Mouse (Mus musculus): ENCODE results near the gene Ankrd44. TPM values are rescaled to one million over a fixed set of nuclear protein-coding genes. Genes with fewer than 3 reads are reported as not detected.

The Ankrd44 gene
- polyA plus RNA-seq, 1 experiment from 2014 or later, result 6.3 TPM

DNA sequence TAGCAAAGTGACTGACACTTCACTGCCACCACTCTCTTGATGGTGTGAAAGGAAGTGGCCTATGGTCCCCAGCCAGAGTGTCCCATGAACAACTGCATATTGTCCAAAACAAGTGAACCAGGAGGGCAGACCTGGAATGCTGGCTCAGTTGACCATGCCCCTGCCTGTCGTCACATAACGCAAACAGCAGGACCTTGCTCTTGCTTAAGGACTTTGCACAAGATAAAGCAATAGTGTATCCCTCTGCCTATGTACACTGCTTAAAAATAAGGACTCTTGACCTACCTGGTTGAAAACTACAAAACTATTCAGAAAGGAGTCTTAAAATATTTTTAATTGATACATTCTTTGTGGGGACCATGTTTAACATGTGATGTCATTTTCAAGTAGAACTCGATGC lies 44.7 kb downstream of the Ankrd44 start:
- H3K36me3 ChIP-seq, result no peaks in the 10 kb centered on the region
- H3K4me1 ChIP-seq, result peaks cover 4% of the 10 kb centered on the region; the same call in 1 of the 2 replicates
- H3K9ac ChIP-seq, result no peak overlapping the region
- H3K4me3 ChIP-seq, result no peak overlapping the region
- no peaks in the 10 kb centered on the region for H3K9me3 ChIP-seq
- 53% methylated on average over 3 of the region's 3 CpGs for WGBS
- H3K4me2 ChIP-seq, result no peak overlapping the region
- no peak overlapping the region for H3K27ac ChIP-seq (replicated peaks)
- no peak for ATAC-seq (ENCODE audit: extremely low read depth, insufficient number of reproducible peaks, low FRiP score, low TSS enrichment)
- no peaks in the 10 kb centered on the region for H3K27me3 ChIP-seq (replicated peaks)

DNA sequence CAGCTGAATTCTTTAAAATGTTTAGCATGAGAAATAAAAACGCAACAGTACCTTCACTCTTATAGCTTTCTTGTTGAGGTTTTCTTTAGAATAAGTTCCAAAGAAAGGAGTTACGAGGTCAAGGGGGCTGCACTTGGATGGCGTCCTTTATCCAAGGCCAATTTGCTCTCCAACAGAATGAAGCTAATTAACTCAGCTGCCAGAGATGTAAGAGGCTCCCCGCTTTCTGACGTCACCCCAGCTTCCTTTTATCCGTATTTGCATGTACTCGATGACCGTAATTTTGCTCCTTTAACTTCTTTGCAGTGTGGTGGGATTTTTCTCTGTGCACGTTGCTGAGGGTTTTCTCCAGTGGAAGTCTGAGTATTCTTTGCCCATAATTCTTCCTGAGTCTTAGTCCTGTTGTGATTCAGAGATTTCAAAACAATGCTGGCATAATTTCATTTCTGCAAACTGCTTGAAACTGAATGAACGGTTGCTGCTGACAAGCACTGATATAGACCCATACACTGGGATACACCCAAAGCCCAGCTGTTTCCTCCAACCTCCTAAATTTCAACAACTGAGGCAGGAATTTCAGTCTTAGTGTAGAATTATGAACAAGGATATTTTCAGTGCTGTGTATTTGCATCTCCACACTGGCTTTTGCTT lies 48.6 kb downstream of the Ankrd44 start:
- 74% methylated on average over 10 of the region's 10 CpGs for WGBS
- no peak for ATAC-seq (ENCODE audit: extremely low read depth, insufficient number of reproducible peaks, low FRiP score, low TSS enrichment)
- no peaks in the 10 kb centered on the region for H3K27me3 ChIP-seq (replicated peaks)

DNA sequence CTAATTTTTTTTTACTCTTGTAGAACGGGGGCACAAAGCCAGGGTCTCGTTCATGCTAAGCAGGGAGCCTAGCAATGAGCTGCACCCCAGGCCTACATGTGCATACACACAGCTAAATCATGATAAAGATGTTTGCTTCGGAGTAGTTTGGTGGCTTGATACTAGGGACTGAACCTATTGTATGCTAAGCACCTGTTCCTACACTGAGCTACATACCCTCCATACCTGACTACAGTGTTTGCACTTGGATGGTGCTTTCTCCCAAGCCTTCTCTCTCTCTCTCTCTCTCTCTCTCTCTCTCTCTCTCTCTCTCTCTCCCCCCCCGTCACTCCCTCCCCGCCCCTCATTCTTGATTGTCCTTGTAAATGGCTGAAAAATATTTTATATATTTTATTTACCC lies 49.2 kb downstream of the Ankrd44 start:
- 83% methylated on average over 5 of the region's 5 CpGs for WGBS
- no peak for ATAC-seq (ENCODE audit: extremely low read depth, insufficient number of reproducible peaks, low FRiP score, low TSS enrichment)
- H3K27me3 ChIP-seq (replicated peaks), result no peaks in the 10 kb centered on the region
- H3K9me3 ChIP-seq, result no peaks in the 10 kb centered on the region
- peaks cover 18% of the 10 kb centered on the region for H3K4me1 ChIP-seq
- H3K4me2 ChIP-seq, result no peak overlapping the region
- no peak overlapping the region for H3K4me3 ChIP-seq
- no peaks in the 10 kb centered on the region for H3K36me3 ChIP-seq
- H3K27ac ChIP-seq (replicated peaks), result no peak overlapping the region
- H3K9ac ChIP-seq, result no peak overlapping the region

More for the DNA sequence above, 48.6 kb downstream of the Ankrd44 start:
- Histone ChIP-seq H3K9me3 (no peaks in the 10 kb centered on the region), H3K4me1 (peaks cover 18% of the 10 kb centered on the region), H3K9ac (no peak overlapping the region), H3K36me3 (no peaks in the 10 kb centered on the region), H3K4me2 (no peak overlapping the region), H3K4me3 (no peak overlapping the region), H3K27ac (replicated peaks) (no peak overlapping the region)

DNA sequence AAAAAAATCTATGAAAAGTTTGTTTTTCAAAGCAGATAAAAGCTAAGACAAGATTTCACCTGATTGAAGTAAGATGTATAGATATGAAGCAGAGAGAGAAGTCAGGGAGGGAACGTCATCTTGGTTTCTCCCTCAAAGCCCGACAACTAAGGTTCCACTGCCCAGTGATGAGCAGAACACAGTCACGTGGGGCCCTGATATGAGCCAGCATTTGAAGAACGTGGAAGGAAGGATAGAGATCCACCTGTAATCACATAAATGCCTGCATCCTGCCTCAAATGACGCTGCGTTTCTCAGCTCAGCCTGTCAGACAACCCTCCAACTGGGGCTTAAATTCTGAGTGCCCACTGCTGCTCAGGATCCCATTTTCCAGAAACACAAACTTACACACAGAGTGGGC lies 52.1 kb downstream of the Ankrd44 start:
- Histone ChIP-seq H3K27me3 (replicated peaks) (no peaks in the 10 kb centered on the region), H3K9me3 (no peaks in the 10 kb centered on the region), H3K36me3 (no peaks in the 10 kb centered on the region), H3K4me1 (peaks cover 16% of the 10 kb centered on the region), H3K27ac (replicated peaks) (no peak overlapping the region), H3K9ac (no peak overlapping the region), H3K4me3 (no peak overlapping the region), H3K4me2 (no peak overlapping the region)
- WGBS, result 69% methylated on average over 6 of the region's 6 CpGs
- ATAC-seq (ENCODE audit: extremely low read depth, insufficient number of reproducible peaks, low FRiP score, low TSS enrichment), result no peak

DNA sequence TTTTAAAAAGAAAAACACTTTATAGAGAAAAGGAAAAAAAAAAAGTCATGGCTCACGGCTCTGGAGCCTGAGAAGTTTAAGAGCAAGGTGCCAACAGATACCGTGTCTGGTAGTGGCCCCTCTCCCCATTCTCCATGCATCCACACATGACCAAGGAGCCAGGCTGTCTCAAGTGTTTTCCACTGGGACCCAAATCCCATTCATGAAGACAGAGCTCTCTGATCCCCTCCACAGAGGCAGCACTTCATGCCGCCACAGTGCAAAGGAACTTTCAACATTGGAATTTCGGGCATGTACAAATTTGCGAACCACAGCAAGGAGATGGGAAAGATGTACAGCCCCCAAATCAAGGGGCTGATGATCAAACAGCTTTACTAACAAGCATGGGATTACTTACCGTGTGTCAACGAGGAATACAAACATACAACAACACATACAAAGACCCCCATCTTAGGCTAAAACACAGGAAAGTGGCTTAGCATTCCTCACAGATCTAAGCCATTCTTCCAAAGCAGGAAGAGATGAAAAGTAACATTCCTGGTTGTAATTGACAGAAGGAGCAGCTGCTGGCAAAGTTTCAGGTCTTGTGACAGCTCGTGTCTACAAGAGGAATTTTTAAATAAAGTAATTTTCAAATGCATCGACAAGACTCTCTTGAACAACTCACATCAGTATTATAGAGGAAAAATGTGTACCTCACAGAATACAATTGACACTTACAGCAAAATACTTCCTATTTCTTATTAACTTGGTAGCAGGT lies 53.1 kb downstream of the Ankrd44 start:
- H3K36me3 ChIP-seq, result no peaks in the 10 kb centered on the region
- H3K9ac ChIP-seq, result no peak overlapping the region
- H3K4me3 ChIP-seq, result no peak overlapping the region
- no peak overlapping the region for H3K27ac ChIP-seq (replicated peaks)
- WGBS, result 50% methylated on average over 9 of the region's 9 CpGs
- H3K4me1 ChIP-seq, result peaks cover 25% of the 10 kb centered on the region
- H3K27me3 ChIP-seq (replicated peaks), result no peaks in the 10 kb centered on the region
- no peak for ATAC-seq (ENCODE audit: extremely low read depth, insufficient number of reproducible peaks, low FRiP score, low TSS enrichment)
- H3K4me2 ChIP-seq, result no peak overlapping the region
- no peaks in the 10 kb centered on the region for H3K9me3 ChIP-seq

DNA sequence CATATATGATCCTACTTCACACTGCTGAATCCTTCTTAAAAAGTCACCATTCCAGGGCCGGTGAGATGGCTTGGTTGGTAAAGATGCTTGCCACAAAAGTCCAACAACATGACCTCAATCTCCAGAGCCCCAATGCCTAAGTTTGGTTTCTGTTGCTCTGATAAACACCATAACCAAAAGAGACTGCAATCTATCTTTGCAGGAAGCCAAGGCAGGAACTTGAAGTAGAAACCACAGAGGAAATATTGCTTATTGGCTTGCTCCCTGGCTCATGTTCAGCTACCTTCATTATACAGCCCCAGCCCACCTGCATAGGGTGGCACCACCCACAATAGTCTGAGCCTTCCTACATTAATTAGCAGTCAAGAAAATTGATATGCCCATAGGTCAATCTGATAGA lies 54.9 kb downstream of the Ankrd44 start:
- Histone ChIP-seq H3K36me3 (no peaks in the 10 kb centered on the region), H3K4me3 (no peak overlapping the region), H3K9me3 (no peaks in the 10 kb centered on the region), H3K9ac (no peak overlapping the region), H3K4me2 (no peak overlapping the region), H3K4me1 (peaks cover 36% of the 10 kb centered on the region), H3K27ac (replicated peaks) (no peak overlapping the region), H3K27me3 (replicated peaks) (no peaks in the 10 kb centered on the region)
- WGBS, result 93% methylated on average over 1 of the region's 1 CpGs
- ATAC-seq (ENCODE audit: extremely low read depth, insufficient number of reproducible peaks, low FRiP score, low TSS enrichment), result no peak

DNA sequence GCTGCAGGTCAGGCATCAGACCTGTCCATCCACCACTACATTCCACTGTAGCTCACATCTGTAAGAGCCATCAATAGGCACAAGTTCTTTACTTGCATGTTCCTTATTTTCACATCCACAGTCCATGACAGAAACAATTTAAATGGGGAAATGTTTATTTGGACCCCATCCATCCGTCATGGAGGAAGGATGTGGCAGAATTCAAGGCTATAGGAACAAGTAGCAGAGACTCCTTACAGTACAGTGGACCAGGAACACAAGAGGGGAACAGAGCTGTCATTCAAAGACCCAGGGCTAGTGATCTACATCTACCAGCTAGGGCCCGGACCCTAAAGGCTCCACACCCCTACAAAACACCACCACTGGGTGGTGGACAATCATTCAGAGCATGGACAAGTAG lies 55.6 kb downstream of the Ankrd44 start:
- no peak overlapping the region for H3K9ac ChIP-seq
- H3K9me3 ChIP-seq, result no peaks in the 10 kb centered on the region
- no peak overlapping the region for H3K27ac ChIP-seq (replicated peaks)
- no peak for ATAC-seq (ENCODE audit: extremely low read depth, insufficient number of reproducible peaks, low FRiP score, low TSS enrichment)
- H3K4me2 ChIP-seq, result no peak overlapping the region
- H3K36me3 ChIP-seq, result no peaks in the 10 kb centered on the region
- H3K4me3 ChIP-seq, result no peak overlapping the region
- H3K4me1 ChIP-seq, result peaks cover 41% of the 10 kb centered on the region
- no peaks in the 10 kb centered on the region for H3K27me3 ChIP-seq (replicated peaks)
- WGBS, result 71% methylated on average over 2 of the region's 2 CpGs

DNA sequence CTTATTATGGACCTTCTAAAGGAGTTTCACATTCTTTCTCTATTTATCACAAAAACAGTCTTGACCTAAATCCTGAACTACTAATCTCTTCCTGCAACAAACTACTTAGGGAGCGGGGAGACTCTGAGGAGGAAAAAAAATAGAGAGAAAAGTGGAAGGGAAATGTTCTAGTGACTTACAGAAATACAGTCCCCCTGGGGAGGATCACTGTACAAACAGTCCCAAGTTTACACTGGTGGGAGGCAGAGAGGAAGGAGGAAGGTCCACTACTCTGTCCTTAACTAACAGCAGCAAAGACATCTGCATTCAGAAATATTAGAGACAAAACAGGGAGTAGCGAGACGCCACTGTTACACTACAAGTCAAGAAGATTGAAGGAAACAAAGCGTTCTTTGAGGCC lies 59.0 kb downstream of the Ankrd44 start:
- Histone ChIP-seq H3K27me3 (replicated peaks) (no peaks in the 10 kb centered on the region), H3K9me3 (no peaks in the 10 kb centered on the region; the same call in 1 of the 2 replicates), H3K36me3 (no peaks in the 10 kb centered on the region), H3K27ac (replicated peaks) (peak overlapping the region; percentile 44), H3K4me3 (no peak overlapping the region), H3K9ac (no peak overlapping the region), H3K4me2 (0 out of 2 replicates have a peak overlapping the region, but pooled peaks have one; percentile 1), H3K4me1 (peaks cover 35% of the 10 kb centered on the region)
- ATAC-seq (ENCODE audit: extremely low read depth, insufficient number of reproducible peaks, low FRiP score, low TSS enrichment), result no peak
- WGBS, result 51% methylated on average over 4 of the region's 4 CpGs

DNA sequence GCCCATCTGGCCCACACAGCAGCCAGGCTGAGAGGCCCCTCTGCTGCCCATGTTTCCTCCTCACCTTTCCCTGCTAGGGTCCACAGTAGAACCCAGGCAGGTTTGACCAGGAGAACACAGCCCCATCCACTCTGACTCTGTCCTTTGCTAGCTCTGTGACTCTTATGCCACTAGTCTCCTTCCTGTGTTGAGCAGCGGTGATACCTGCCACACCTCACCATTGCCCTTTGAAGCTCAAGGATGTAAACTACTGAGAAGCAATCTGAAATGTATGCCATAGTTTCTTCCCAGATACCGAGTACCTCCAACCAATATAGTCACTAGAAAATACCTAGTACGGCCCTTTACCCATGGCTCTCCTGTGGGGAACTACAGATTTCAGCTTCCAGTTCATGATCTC lies 60.1 kb downstream of the Ankrd44 start:
- no peak for ATAC-seq (ENCODE audit: extremely low read depth, insufficient number of reproducible peaks, low FRiP score, low TSS enrichment)
- Histone ChIP-seq H3K9ac (no peak overlapping the region), H3K4me3 (no peak overlapping the region), H3K36me3 (no peaks in the 10 kb centered on the region), H3K27ac (replicated peaks) (no peak overlapping the region), H3K27me3 (replicated peaks) (no peaks in the 10 kb centered on the region), H3K4me1 (peaks cover 42% of the 10 kb centered on the region), H3K9me3 (no peaks in the 10 kb centered on the region; the same call in 1 of the 2 replicates), H3K4me2 (no peak overlapping the region)
- 75% methylated on average over 3 of the region's 3 CpGs for WGBS

DNA sequence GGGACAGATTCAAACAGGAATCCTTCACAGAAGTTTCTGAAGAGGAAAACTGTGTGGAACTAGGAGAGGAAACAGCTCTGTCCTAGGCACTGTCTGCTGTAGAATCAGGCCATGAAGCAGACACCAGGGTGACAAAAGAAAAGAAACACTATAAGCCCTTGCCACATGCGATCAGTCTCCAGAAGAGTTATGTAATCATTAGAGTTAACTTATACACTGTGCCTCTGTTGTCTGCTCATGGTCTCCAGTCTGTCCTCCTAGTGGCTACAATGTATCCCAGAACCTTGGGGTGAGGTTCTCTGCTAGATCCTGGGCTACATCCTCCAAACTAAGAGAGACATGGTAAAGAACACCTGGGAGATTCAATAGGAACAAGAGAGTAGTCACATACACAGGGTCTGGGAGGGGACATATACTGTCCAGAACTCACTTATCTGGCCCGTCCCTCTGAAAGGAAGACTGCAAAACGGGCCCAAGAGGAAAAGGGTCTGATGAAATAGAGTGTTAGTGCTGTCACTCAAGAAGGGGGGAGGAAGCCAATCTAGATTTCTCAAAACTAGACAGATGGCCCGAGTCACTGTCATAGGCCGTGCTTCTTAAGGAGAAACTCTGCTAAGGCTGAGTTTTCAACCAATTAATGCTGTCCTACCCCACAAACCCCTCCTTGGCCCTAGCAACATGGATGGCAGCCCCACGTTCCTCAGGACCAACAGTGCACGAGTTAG lies 61.1 kb downstream of the Ankrd44 start:
- H3K27me3 ChIP-seq (replicated peaks), result no peaks in the 10 kb centered on the region
- no peaks in the 10 kb centered on the region for H3K36me3 ChIP-seq
- H3K9ac ChIP-seq, result no peak overlapping the region
- 58% methylated on average over 7 of the region's 7 CpGs for WGBS
- peak overlapping the region; percentile 41 for H3K27ac ChIP-seq (replicated peaks)
- H3K4me2 ChIP-seq, result no peak overlapping the region
- peaks cover 51% of the 10 kb centered on the region for H3K4me1 ChIP-seq
- no peak for ATAC-seq (ENCODE audit: extremely low read depth, insufficient number of reproducible peaks, low FRiP score, low TSS enrichment)
- H3K9me3 ChIP-seq, result no peaks in the 10 kb centered on the region; the same call in 1 of the 2 replicates
- no peak overlapping the region for H3K4me3 ChIP-seq

DNA sequence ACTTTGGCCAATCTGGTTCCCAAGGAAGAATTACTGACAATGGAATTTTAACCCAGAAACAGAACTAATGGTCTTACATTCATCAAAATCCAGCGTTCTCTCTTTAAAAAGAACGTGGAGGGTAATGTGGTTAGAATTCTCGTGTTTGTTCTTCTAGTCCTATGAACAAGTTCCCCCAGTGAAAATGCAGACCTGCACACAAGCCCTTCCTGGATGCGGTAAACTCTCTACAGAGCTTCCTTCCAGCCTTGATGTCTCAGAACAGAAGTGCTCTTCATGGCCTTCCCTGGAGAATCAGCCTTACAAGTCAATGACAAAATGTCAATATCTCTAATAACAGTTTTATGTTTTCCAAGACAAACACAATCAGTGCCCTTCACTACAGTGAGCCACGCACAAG lies 65.8 kb downstream of the Ankrd44 start:
- Histone ChIP-seq H3K4me3 (no peak overlapping the region), H3K9me3 (no peaks in the 10 kb centered on the region; the same call in 1 of the 2 replicates), H3K36me3 (no peaks in the 10 kb centered on the region), H3K27ac (replicated peaks) (no peak overlapping the region), H3K27me3 (replicated peaks) (no peaks in the 10 kb centered on the region), H3K9ac (no peak overlapping the region), H3K4me2 (no peak overlapping the region), H3K4me1 (peaks cover 35% of the 10 kb centered on the region)
- WGBS, result 75% methylated on average over 5 of the region's 5 CpGs
- ATAC-seq (ENCODE audit: extremely low read depth, insufficient number of reproducible peaks, low FRiP score, low TSS enrichment), result no peak
